Mouse (Mus musculus) embryonic fibroblast, embryonic 13.5 days (primary cell): Measurements from ENCODE around the gene Krtap24-1.

ENCODE experiments used
- CTCF ChIP-seq: IDR thresholded peaks from 2 replicates; pipeline ENCODE4 v1.5.1; 2011; ENCODE audit warnings: mild to moderate bottlenecking, control low read depth, low read length, moderate library complexity, borderline replicate concordance; ENCODE audit not compliant: insufficient read depth
- POLR2A ChIP-seq: IDR thresholded peaks from 2 replicates; pipeline ENCODE4 v1.6.1; 2011; ENCODE audit warnings: low read depth, mild to moderate bottlenecking, control low read depth, low read length, moderate library complexity

GRCm38 (mm10) chr16:88570136-88570535 is 41.9 kb downstream of the Krtap24-1 start:
- TF ChIP-seq CTCF = no peak
- TF ChIP-seq POLR2A = no peak
